Mouse (Mus musculus): ENCODE measurements around the gene Foxj3. TPM values are rescaled to one million over a fixed set of nuclear protein-coding genes. Genes with fewer than 3 reads are reported as not detected.
A peak's percentile ranks its signal among the peaks of the same experiment; 100 is the strongest.
"Not testable (repeated sequence)": the region's sequence is repeated elsewhere in the genome, so short reads cannot be mapped to it uniquely, and the experiment has no call there.

Gene Foxj3
- polyA plus RNA-seq (2014; fragmentation: Nextera tagmentation; extraction: Ambion mirVana), result 19.8 and 25.0 TPM in 2 replicates

- peaks cover 12% of the 10 kb centered on the region for H3K4me1 ChIP-seq (ENCODE audit: control insufficient read depth, insufficient read depth, low read length)
- not testable (repeated sequence) for H3K9ac ChIP-seq (ENCODE audit: low read length); H3K9me3 ChIP-seq (replicated peaks; ENCODE audit: control insufficient read depth, low read length); DNase-seq (ENCODE audit: low spot score); H3K4me2 ChIP-seq (ENCODE audit: low read length); H3K27me3 ChIP-seq (replicated peaks; ENCODE audit: control insufficient read depth, insufficient read depth, low read length); ATAC-seq; H3K4me3 ChIP-seq (ENCODE audit: low read depth, low read length); H3K36me3 ChIP-seq (ENCODE audit: control insufficient read depth, insufficient read depth, low read length); H3K27ac ChIP-seq (ENCODE audit: low read depth, low read length)
- 97% methylated on average over 4 of the region's 4 CpGs for WGBS
Measured at GRCm38 (mm10) chr4:119536615-119537014, at the start of gene Foxj3. Gene Foxj3, plus strand, starts transcription at chr4:119537004.

DNA sequence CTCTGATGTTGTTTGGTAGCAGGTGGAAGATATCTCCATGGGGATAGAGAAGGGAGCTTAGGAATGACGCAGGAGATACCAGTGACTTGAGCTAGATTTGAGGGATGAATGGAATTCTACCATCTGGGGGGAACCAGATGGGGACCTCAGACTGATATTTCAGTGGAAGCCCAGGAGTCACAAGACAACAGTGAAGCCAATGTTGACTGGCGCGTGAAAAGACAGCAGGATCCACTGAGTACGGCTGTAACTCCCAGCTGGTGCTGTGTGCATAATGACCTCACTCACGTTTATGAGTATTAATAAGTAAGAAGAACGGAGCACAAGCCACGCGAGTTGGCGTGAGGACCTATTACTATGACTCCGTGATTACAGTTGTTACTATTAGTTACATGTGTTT, 47.1 kb upstream of the Foxj3 start:
- no peaks in the 10 kb centered on the region for H3K9me3 ChIP-seq (replicated peaks; ENCODE audit: control insufficient read depth, low read length)
- H3K9ac ChIP-seq (ENCODE audit: low read length), result no peak overlapping the region
- 77% methylated on average over 10 of the region's 10 CpGs for WGBS
- H3K36me3 ChIP-seq (ENCODE audit: control insufficient read depth, insufficient read depth, low read length), result no peaks in the 10 kb centered on the region
- H3K4me1 ChIP-seq (ENCODE audit: control insufficient read depth, insufficient read depth, low read length), result 0 out of 2 replicates have a peak, but pooled peaks cover 6% of the 10 kb centered on the region
- H3K4me2 ChIP-seq (ENCODE audit: low read length), result no peak overlapping the region
- H3K27me3 ChIP-seq (replicated peaks; ENCODE audit: control insufficient read depth, insufficient read depth, low read length), result no peaks in the 10 kb centered on the region
- ATAC-seq (no peak), DNase-seq (ENCODE audit: low spot score) (peak; percentile 25)
- no peak overlapping the region for H3K4me3 ChIP-seq (ENCODE audit: low read depth, low read length)
- no peak overlapping the region for H3K27ac ChIP-seq (ENCODE audit: low read depth, low read length)

- 78% methylated on average over 3 of the region's 3 CpGs for WGBS
- DNase-seq (ENCODE audit: low spot score) (peak; percentile 43), ATAC-seq (no peak)
- Histone ChIP-seq H3K4me2 (ENCODE audit: low read length) (no peak overlapping the region), H3K4me3 (ENCODE audit: low read depth, low read length) (no peak overlapping the region), H3K27me3 (replicated peaks; ENCODE audit: control insufficient read depth, insufficient read depth, low read length) (no peaks in the 10 kb centered on the region), H3K9me3 (replicated peaks; ENCODE audit: control insufficient read depth, low read length) (no peaks in the 10 kb centered on the region), H3K4me1 (ENCODE audit: control insufficient read depth, insufficient read depth, low read length) (0 out of 2 replicates have a peak, but pooled peaks cover 6% of the 10 kb centered on the region), H3K27ac (ENCODE audit: low read depth, low read length) (no peak overlapping the region), H3K9ac (ENCODE audit: low read length) (no peak overlapping the region), H3K36me3 (ENCODE audit: control insufficient read depth, insufficient read depth, low read length) (no peaks in the 10 kb centered on the region)
Measured at GRCm38 (mm10) chr4:119490806-119491205, 46.0 kb upstream of the Foxj3 start.

- 0 out of 2 replicates have a peak, but pooled peaks cover 6% of the 10 kb centered on the region for H3K4me1 ChIP-seq (ENCODE audit: control insufficient read depth, insufficient read depth, low read length)
- peak; percentile 81 for DNase-seq (ENCODE audit: low spot score)
Measured at GRCm38 (mm10) chr4:119492291-119492932, 44.4 kb upstream of the Foxj3 start, which contains the start of gene Rimkla. Gene Rimkla, minus strand, starts transcription at chr4:119492628.

GRCm38 (mm10) chr4:119492933-119493327, 43.9 kb upstream of the Foxj3 start:
- Histone ChIP-seq H3K9me3 (replicated peaks; ENCODE audit: control insufficient read depth, low read length) (no peaks in the 10 kb centered on the region), H3K27ac (ENCODE audit: low read depth, low read length) (no peak overlapping the region), H3K4me3 (ENCODE audit: low read depth, low read length) (peak overlapping the region; percentile 61), H3K4me2 (ENCODE audit: low read length) (peak overlapping the region; percentile 79), H3K9ac (ENCODE audit: low read length) (peak overlapping the region; percentile 76), H3K36me3 (ENCODE audit: control insufficient read depth, insufficient read depth, low read length) (no peaks in the 10 kb centered on the region), H3K27me3 (replicated peaks; ENCODE audit: control insufficient read depth, insufficient read depth, low read length) (no peaks in the 10 kb centered on the region), H3K4me1 (ENCODE audit: control insufficient read depth, insufficient read depth, low read length) (0 out of 2 replicates have a peak, but pooled peaks cover 6% of the 10 kb centered on the region)
- 41% methylated on average over 10 of the region's 10 CpGs for WGBS
- ATAC-seq (peak; percentile 47), DNase-seq (ENCODE audit: low spot score) (no peak)

More at GRCm38 (mm10) chr4:119492291-119492932, 44.4 kb upstream of the Foxj3 start, which contains the start of gene Rimkla:
- Histone ChIP-seq H3K9me3 (replicated peaks; ENCODE audit: control insufficient read depth, low read length) (no peaks in the 10 kb centered on the region), H3K27me3 (replicated peaks; ENCODE audit: control insufficient read depth, insufficient read depth, low read length) (no peaks in the 10 kb centered on the region), H3K4me2 (ENCODE audit: low read length) (peak within 1 kb of the TSS; percentile 79), H3K4me3 (ENCODE audit: low read depth, low read length) (peak within 1 kb of the TSS; percentile 61), H3K27ac (ENCODE audit: low read depth, low read length) (peak within 1 kb of the TSS; percentile 72), H3K9ac (ENCODE audit: low read length) (peak within 1 kb of the TSS; percentile 76), H3K36me3 (ENCODE audit: control insufficient read depth, insufficient read depth, low read length) (no peaks in the 10 kb centered on the region)
- ATAC-seq, result peak; percentile 96
- 1% methylated on average over 62 of the region's 77 CpGs for WGBS

GRCm38 (mm10) chr4:119498319-119498848, 38.4 kb upstream of the Foxj3 start:
- no peak overlapping the region for H3K9ac ChIP-seq (ENCODE audit: low read length)
- no peak for ATAC-seq
- H3K4me1 ChIP-seq (ENCODE audit: control insufficient read depth, insufficient read depth, low read length), result no peaks in the 10 kb centered on the region
- H3K9me3 ChIP-seq (replicated peaks; ENCODE audit: control insufficient read depth, low read length), result no peaks in the 10 kb centered on the region
- no peaks in the 10 kb centered on the region for H3K36me3 ChIP-seq (ENCODE audit: control insufficient read depth, insufficient read depth, low read length)
- H3K4me2 ChIP-seq (ENCODE audit: low read length), result no peak overlapping the region
- WGBS, result 64% methylated on average over 5 of the region's 5 CpGs
- no peak for DNase-seq (ENCODE audit: low spot score)
- no peaks in the 10 kb centered on the region for H3K27me3 ChIP-seq (replicated peaks; ENCODE audit: control insufficient read depth, insufficient read depth, low read length)
- H3K4me3 ChIP-seq (ENCODE audit: low read depth, low read length), result no peak overlapping the region
- H3K27ac ChIP-seq (ENCODE audit: low read depth, low read length), result no peak overlapping the region

GRCm38 (mm10) chr4:119511591-119511990, 25.2 kb upstream of the Foxj3 start:
- Histone ChIP-seq H3K9ac (ENCODE audit: low read length) (no peak overlapping the region), H3K27ac (ENCODE audit: low read depth, low read length) (no peak overlapping the region), H3K4me3 (ENCODE audit: low read depth, low read length) (no peak overlapping the region), H3K9me3 (replicated peaks; ENCODE audit: control insufficient read depth, low read length) (no peaks in the 10 kb centered on the region), H3K4me1 (ENCODE audit: control insufficient read depth, insufficient read depth, low read length) (no peaks in the 10 kb centered on the region), H3K36me3 (ENCODE audit: control insufficient read depth, insufficient read depth, low read length) (no peaks in the 10 kb centered on the region), H3K27me3 (replicated peaks; ENCODE audit: control insufficient read depth, insufficient read depth, low read length) (no peaks in the 10 kb centered on the region), H3K4me2 (ENCODE audit: low read length) (no peak overlapping the region)
- DNase-seq (ENCODE audit: low spot score), result no peak
- ATAC-seq, result no peak
- 60% methylated on average over 2 of the region's 2 CpGs for WGBS

- WGBS, result 75% methylated on average over 3 of the region's 3 CpGs
- Histone ChIP-seq H3K4me3 (ENCODE audit: low read depth, low read length) (no peak overlapping the region), H3K9me3 (replicated peaks; ENCODE audit: control insufficient read depth, low read length) (no peaks in the 10 kb centered on the region), H3K9ac (ENCODE audit: low read length) (no peak overlapping the region), H3K36me3 (ENCODE audit: control insufficient read depth, insufficient read depth, low read length) (no peaks in the 10 kb centered on the region), H3K27ac (ENCODE audit: low read depth, low read length) (no peak overlapping the region), H3K4me1 (ENCODE audit: control insufficient read depth, insufficient read depth, low read length) (no peaks in the 10 kb centered on the region), H3K27me3 (replicated peaks; ENCODE audit: control insufficient read depth, insufficient read depth, low read length) (no peaks in the 10 kb centered on the region), H3K4me2 (ENCODE audit: low read length) (no peak overlapping the region)
- DNase-seq (ENCODE audit: low spot score), result no peak
- ATAC-seq, result no peak
Measured at GRCm38 (mm10) chr4:119512731-119513141, 24.1 kb upstream of the Foxj3 start.

GRCm38 (mm10) chr4:119523575-119523974, 13.2 kb upstream of the Foxj3 start:
- ATAC-seq (no peak), DNase-seq (ENCODE audit: low spot score) (no peak)
- Histone ChIP-seq H3K4me3 (ENCODE audit: low read depth, low read length) (no peak overlapping the region), H3K9ac (ENCODE audit: low read length) (no peak overlapping the region), H3K27ac (ENCODE audit: low read depth, low read length) (peak overlapping the region; percentile 68; the same call in 1 of the 2 replicates), H3K9me3 (replicated peaks; ENCODE audit: control insufficient read depth, low read length) (no peaks in the 10 kb centered on the region), H3K4me2 (ENCODE audit: low read length) (no peak overlapping the region), H3K27me3 (replicated peaks; ENCODE audit: control insufficient read depth, insufficient read depth, low read length) (no peaks in the 10 kb centered on the region), H3K4me1 (ENCODE audit: control insufficient read depth, insufficient read depth, low read length) (no peaks in the 10 kb centered on the region), H3K36me3 (ENCODE audit: control insufficient read depth, insufficient read depth, low read length) (no peaks in the 10 kb centered on the region)
- 77% methylated on average over 4 of the region's 4 CpGs for WGBS

Measured in forebrain, embryonic 14.5 days (tissue).